ENCODE assay signal across 8 mouse cellular contexts in the genomic region with DNA sequence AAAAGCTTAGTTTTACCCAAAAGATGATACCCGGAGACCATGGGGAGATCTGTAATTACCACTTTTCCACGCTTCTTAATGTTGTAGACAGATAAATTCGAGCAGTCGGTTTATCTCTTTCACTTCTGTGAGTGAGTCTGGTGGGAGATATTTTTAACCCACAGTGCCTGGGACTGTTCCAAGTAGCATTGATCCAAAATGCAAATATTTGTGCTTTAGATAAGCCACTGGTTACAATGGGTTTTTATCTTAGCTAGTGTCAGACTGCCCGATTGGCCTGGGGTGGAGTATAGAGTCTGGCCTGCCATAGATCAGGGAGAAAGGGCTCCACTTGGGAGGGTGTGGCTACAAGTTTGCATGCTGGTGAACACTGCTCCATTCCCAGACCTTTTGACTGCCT. TPM values are rescaled to one million over a fixed set of nuclear protein-coding genes. Genes with fewer than 3 reads are reported as not detected.
DNase-seq lines count a peak whose midpoint lies in the region; ATAC-seq and TF ChIP-seq lines count a peak whose summit lies in the region.

No protein-coding gene starts in this region.

- in situ Hi-C loops in CH12.LX (cut with MboI; ENCODE audit: low pct_ligation_motif_present, low pct_unique_long_range_greater_than_20kb, low sequenced_read_pairs) (loop anchor here (5.0 kb wide), 1 partner anchor 94 kb away; no protein-coding TSS in a partner anchor), ES-E14 (cut with MboI; ENCODE audit: low sequenced_read_pairs in 2 of 2, unreplicated experiment in 2 of 2) (no loop called here)

- peak overlapping the region; percentile 81 for H3K9ac ChIP-seq in CH12.LX (ENCODE audit: insufficient read depth, low read depth)
- peak overlapping the region; percentile 90; the same call in 1 of the 2 replicates for H3K9ac ChIP-seq in ES-E14 (ENCODE audit: insufficient read depth, low read depth, low read length, poor library complexity, severe bottlenecking)
- H3K9ac ChIP-seq in forebrain, embryonic 12.5 days: peak overlapping the region; percentile 65
- H3K9ac ChIP-seq in liver, embryonic 15.5 days: peak overlapping the region; percentile 88

- H3K79me2 ChIP-seq in CH12.LX (replicated peaks; ENCODE audit: control insufficient read depth, extremely low read depth, insufficient read depth, poor library complexity, severe bottlenecking): peaks cover 27% of the 10 kb centered on the region

- ATAC-seq in forebrain, embryonic 12.5 days (ENCODE audit: low FRiP score): no peak
- ATAC-seq in liver, embryonic 15.5 days (ENCODE audit: insufficient read depth): peak; percentile 67

- H3K4me3 ChIP-seq in CH12.LX (replicated peaks in 1 of 3; ENCODE audit: low read depth in 2 of 3, low read length in 2 of 3, poor library complexity in 1 of 3) (peak overlapping the region; percentile 87 to 96 (median 91)), ES-E14 (ENCODE audit: insufficient read depth in 1 of 2, low read depth in 1 of 2, low read length in 2 of 2, poor library complexity in 1 of 2, severe bottlenecking in 1 of 2) (peak overlapping the region; percentile 90 to 94)
- peak overlapping the region; percentile 71 for H3K4me3 ChIP-seq in forebrain, embryonic 12.5 days (replicated peaks)
- H3K4me3 ChIP-seq in liver, embryonic 15.5 days (replicated peaks): peak overlapping the region; percentile 86

- no peaks in the 10 kb centered on the region for H3K27me3 ChIP-seq in CH12.LX (replicated peaks)
- no peaks in the 10 kb centered on the region for H3K27me3 ChIP-seq in forebrain, embryonic 12.5 days
- H3K27me3 ChIP-seq in liver, embryonic 15.5 days: peaks cover 2% of the 10 kb centered on the region; the same call in 1 of the 2 replicates

- no peak for DNase-seq in CH12.LX (ENCODE audit: extremely low read depth)
- DNase-seq in ES-E14 (ENCODE audit: low read depth, low spot score): no peak
- no peak for DNase-seq in cerebellum, postnatal 4 days (ENCODE audit: low spot score in 2 of 2)
- DNase-seq in urinary bladder, postnatal 14 days (ENCODE audit: low spot score): no peak
- DNase-seq in B cell, adult 2 months: no peak
- DNase-seq in kidney, adult 11 months: no peak

- H3K9me3 ChIP-seq in CH12.LX (replicated peaks; ENCODE audit: low read length): peaks cover 7% of the 10 kb centered on the region
- H3K9me3 ChIP-seq in ES-E14 (ENCODE audit: control insufficient read depth, insufficient read depth, low read depth, low read length): no peaks in the 10 kb centered on the region
- H3K9me3 ChIP-seq in forebrain, embryonic 12.5 days: no peaks in the 10 kb centered on the region
- no peaks in the 10 kb centered on the region for H3K9me3 ChIP-seq in liver, embryonic 15.5 days (replicated peaks)

- H3K36me3 ChIP-seq in CH12.LX (replicated peaks in 1 of 2; ENCODE audit: control insufficient read depth in 1 of 2, insufficient read depth in 1 of 2, low read length in 1 of 2) (peaks cover 16 to 41% of the 10 kb centered on the region in 2 experiments), ES-E14 (ENCODE audit: control insufficient read depth, insufficient read depth, low read length, poor library complexity, severe bottlenecking) (peaks cover 7% of the 10 kb centered on the region; the same call in 1 of the 2 replicates)
- H3K36me3 ChIP-seq in forebrain, embryonic 12.5 days (replicated peaks): peaks cover 5% of the 10 kb centered on the region; the same call in 1 of the 2 replicates
- peaks cover 31% of the 10 kb centered on the region for H3K36me3 ChIP-seq in liver, embryonic 15.5 days (replicated peaks)

- H3K4me2 ChIP-seq in CH12.LX (ENCODE audit: insufficient read depth, low read depth, poor library complexity, severe bottlenecking): peak overlapping the region; percentile 87
- H3K4me2 ChIP-seq in forebrain, embryonic 12.5 days: peak overlapping the region; percentile 78
- H3K4me2 ChIP-seq in liver, embryonic 15.5 days: peak overlapping the region; percentile 90

- TF ChIP-seq POLR2A in CH12.LX (IDR thresholded peaks at IDR 0.05; ENCODE audit: low read depth, low read length): no peak

- no peak overlapping the region for H3K27ac ChIP-seq in CH12.LX (ENCODE audit: insufficient read depth, low read depth)
- H3K27ac ChIP-seq in ES-E14 (ENCODE audit: insufficient read depth, low read depth, low read length, poor library complexity, severe bottlenecking): no peak overlapping the region
- no peak overlapping the region for H3K27ac ChIP-seq in forebrain, embryonic 12.5 days
- H3K27ac ChIP-seq in liver, embryonic 15.5 days (replicated peaks): peak overlapping the region; percentile 92

- no peak for TF ChIP-seq RAD21 in CH12.LX (IDR thresholded peaks at IDR 0.05; ENCODE audit: low read depth, low read length)

- no peak for TF ChIP-seq CTCF in CH12.LX (conservative IDR thresholded peaks at IDR 0.05 in 1 of 2, IDR thresholded peaks at IDR 0.05 in 1 of 2; ENCODE audit: low read depth in 2 of 2, low read length in 2 of 2)

- no peak for TF ChIP-seq EP300 in CH12.LX (IDR thresholded peaks at IDR 0.05; ENCODE audit: low read length)

- peaks cover 20 to 46% of the 10 kb centered on the region in 2 experiments for H3K4me1 ChIP-seq in CH12.LX (ENCODE audit: control insufficient read depth in 1 of 2, insufficient read depth in 2 of 2)
- H3K4me1 ChIP-seq in ES-E14 (ENCODE audit: control insufficient read depth in 2 of 2, insufficient read depth in 2 of 2, low read length in 2 of 2, poor library complexity in 1 of 2): peaks cover 2 to 18% of the 10 kb centered on the region in 2 experiments
- H3K4me1 ChIP-seq in forebrain, embryonic 12.5 days: peaks cover 54% of the 10 kb centered on the region
- H3K4me1 ChIP-seq in liver, embryonic 15.5 days (replicated peaks): peaks cover 40% of the 10 kb centered on the region

- dilution Hi-C loops in CH12.LX (cut with MboI; ENCODE audit: extremely low pct_ligation_motif_present, extremely low pct_unique_long_range_greater_than_20kb, low sequenced_read_pairs): no loop called here

- 9% methylated on average over 5 of the region's 5 CpGs for WGBS in forebrain, embryonic 12.5 days
- 2% methylated on average over 5 of the region's 5 CpGs for WGBS in liver, embryonic 15.5 days (ENCODE audit: insufficient replicate concordance)

TF ChIP-seq in CH12.LX, 34 proteins besides CTCF, POLR2A, EP300 and RAD21:
- no peak for TF ChIP-seq USF2 (conservative IDR thresholded peaks at IDR 0.05; ENCODE audit: low read depth, low read length)
- no peak for TF ChIP-seq NELFE (IDR thresholded peaks at IDR 0.05; ENCODE audit: low read depth, low read length)
- no peak for TF ChIP-seq USF1 (IDR thresholded peaks at IDR 0.05; ENCODE audit: low read depth, low read length)
- no peak for TF ChIP-seq HCFC1 (IDR thresholded peaks at IDR 0.05; ENCODE audit: low read depth, low read length)
- no peak for TF ChIP-seq MAZ (IDR thresholded peaks at IDR 0.05; ENCODE audit: low read depth, low read length)
- TF ChIP-seq MAX (IDR thresholded peaks at IDR 0.05; ENCODE audit: low read length): no peak
- no peak for TF ChIP-seq E2F4 (IDR thresholded peaks at IDR 0.05; ENCODE audit: insufficient replicate concordance, low read depth, low read length)
- no peak for TF ChIP-seq UBTF (IDR thresholded peaks at IDR 0.05; ENCODE audit: low read depth, low read length)
- TF ChIP-seq TBP (conservative IDR thresholded peaks at IDR 0.05; ENCODE audit: low read depth, low read length): no peak
- TF ChIP-seq ZKSCAN1 (IDR thresholded peaks at IDR 0.05; ENCODE audit: borderline replicate concordance, low read depth, low read length): no peak
- no peak for TF ChIP-seq PAX5 (IDR thresholded peaks at IDR 0.05; ENCODE audit: low read length)
- no peak for TF ChIP-seq KAT2A (IDR thresholded peaks at IDR 0.05; ENCODE audit: insufficient replicate concordance, low read length)
- TF ChIP-seq JUND (conservative IDR thresholded peaks at IDR 0.05; ENCODE audit: low read depth, low read length): no peak

TF ChIP-seq in ES-E14, 5 proteins besides CTCF, POLR2A, EP300 and RAD21:
- TF ChIP-seq MAFK (IDR thresholded peaks at IDR 0.05; ENCODE audit: insufficient read depth, low read depth, low read length): no peak

RNA-seq across cellular contexts. Expression of gene Fam83d, which starts 0.9 kb away (rescaled TPM):
- total RNA-seq in CH12.LX (2012; rRNA removed) (12.2 and 14.1 TPM in 2 replicates), CH12.LX (2014; rRNA removed) (16.1 and 19.8 TPM in 2 replicates), ES-E14 (2012; rRNA removed) (28.0 and 31.1 TPM in 2 replicates)
- 12.4 and 15.5 TPM in 2 replicates for polyA plus RNA-seq in CH12.LX (2012; ENCODE audit: insufficient read length, low read depth)
- polyA plus RNA-seq in forebrain, embryonic 12.5 days (2016; fragmentation: Nextera tagmentation; extraction: Ambion mirVana): 50.9 and 51.0 TPM in 2 replicates
- 15.7 and 17.5 TPM in 2 replicates for polyA plus RNA-seq in liver, embryonic 15.5 days (2015; fragmentation: Nextera tagmentation; extraction: Ambion mirVana)

RNA-seq across cellular contexts. Expression of gene Dhx35, which starts 25.8 kb away (rescaled TPM):
- 23.7 and 25.3 TPM in 2 replicates for total RNA-seq in CH12.LX (2012; rRNA removed)
- 19.7 and 20.2 TPM in 2 replicates for total RNA-seq in CH12.LX (2014; rRNA removed)
- 16.7 and 20.2 TPM in 2 replicates for polyA plus RNA-seq in CH12.LX (2012; ENCODE audit: insufficient read length, low read depth)
- total RNA-seq in ES-E14 (2012; rRNA removed): 25.5 and 42.0 TPM in 2 replicates
- 20.1 and 22.7 TPM in 2 replicates for polyA plus RNA-seq in forebrain, embryonic 12.5 days (2016; fragmentation: Nextera tagmentation; extraction: Ambion mirVana)
- 3.2 and 3.6 TPM in 2 replicates for polyA plus RNA-seq in liver, embryonic 15.5 days (2015; fragmentation: Nextera tagmentation; extraction: Ambion mirVana)
